Mouse (Mus musculus): ENCODE measurements at regions not wholly inside any gene's neighbourhood (a gene's known extent, or its start where the extent isn't known, plus 50 kb on each side); places are given as distances from the start of the nearest gene placed in this dataset.
"Not testable (repeated sequence)": the region's sequence is repeated elsewhere in the genome, so short reads cannot be mapped to it uniquely, and the experiment has no call there.

DNA sequence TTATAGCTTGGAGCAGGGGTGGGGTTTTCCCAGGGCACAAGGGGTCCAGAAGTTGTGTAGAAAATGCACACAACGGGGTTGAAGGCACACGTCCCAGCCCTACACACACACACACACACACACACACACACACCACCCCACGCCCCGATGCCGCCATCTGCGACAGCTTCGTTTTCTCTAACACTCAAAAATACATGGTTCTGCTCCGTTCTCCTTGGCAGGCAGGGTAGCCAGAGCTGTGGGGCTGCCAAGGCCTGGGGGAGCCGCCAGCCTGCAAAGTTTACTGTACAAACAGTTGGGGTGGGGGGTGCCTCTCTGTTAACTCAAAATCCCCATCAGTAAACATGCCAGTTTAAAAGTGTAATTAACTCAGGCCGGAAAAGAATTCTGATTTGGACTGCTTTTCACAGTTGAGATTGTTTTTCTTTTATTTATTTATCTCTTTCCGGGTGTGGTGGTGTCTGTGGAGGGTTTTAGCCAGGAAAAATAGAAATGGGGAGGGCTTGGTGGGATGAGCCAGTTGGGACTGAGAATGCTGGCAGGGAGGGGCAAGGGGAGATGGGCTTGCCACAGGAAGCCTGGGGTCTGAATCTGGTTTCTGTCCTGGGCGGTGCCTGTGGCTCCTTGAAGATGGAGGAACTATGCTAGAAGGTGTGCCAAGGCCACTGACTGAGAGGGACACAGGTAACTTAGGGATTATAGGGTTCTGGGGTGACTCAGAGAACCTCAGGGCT lies 148.4 kb upstream of the Rtl1 start:
- no peak for DNase-seq (ENCODE audit: low read depth, low spot score)

DNA sequence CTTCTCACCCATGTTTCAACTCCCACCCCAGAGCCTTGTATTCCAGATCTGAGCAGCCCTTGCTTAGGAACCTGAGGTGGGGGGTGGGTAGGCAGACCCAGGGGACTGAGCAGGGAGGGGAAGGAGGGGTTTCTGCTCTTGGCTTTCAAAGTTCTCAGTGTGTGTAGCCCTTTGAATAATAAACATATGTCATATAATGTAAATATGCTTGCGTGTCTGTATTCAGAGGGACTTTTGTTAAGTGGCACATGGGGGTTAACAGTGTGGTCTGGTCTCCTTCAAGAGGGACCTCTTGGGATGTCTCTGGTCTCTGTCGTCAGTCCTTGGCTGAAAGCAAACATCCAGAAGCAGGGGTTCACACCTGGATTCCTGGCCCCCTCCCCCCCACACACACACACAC lies 149.1 kb upstream of the Rtl1 start:
- WGBS, result 40% methylated on average over 2 of the region's 2 CpGs
- no peak for DNase-seq (ENCODE audit: low read depth, low spot score)

More for the DNA sequence above, 148.4 kb upstream of the Rtl1 start:
- 51% methylated on average over 12 of the region's 12 CpGs for WGBS

DNA sequence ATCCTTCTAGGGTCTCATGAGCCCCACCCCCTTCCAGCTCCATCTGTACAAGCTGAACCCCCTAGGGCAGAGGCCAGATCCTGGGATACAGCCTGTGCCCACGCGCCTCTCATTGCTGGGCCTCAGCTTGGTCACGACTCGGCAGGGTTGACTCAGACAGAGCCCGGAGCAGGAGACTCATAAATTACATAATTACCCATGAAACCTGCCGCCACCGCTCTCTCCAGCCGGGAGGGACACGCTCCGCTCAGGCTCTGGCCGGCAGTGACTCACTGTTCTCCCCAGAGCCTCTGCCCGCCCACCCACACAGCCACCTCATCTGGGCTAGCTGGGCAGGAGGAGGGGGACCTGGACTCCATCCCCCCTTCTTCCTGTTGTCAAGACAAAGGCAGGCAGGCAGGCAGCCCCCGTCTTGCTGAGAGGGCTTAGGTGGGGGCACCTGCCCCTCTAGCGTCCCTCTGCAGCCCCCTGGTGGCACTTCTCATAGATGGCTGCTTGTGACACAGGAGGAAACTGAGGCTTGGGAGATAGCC lies 149.6 kb upstream of the Rtl1 start:
- DNase-seq (ENCODE audit: low read depth, low spot score), result no peak
- WGBS, result 2% methylated on average over 14 of the region's 14 CpGs

DNA sequence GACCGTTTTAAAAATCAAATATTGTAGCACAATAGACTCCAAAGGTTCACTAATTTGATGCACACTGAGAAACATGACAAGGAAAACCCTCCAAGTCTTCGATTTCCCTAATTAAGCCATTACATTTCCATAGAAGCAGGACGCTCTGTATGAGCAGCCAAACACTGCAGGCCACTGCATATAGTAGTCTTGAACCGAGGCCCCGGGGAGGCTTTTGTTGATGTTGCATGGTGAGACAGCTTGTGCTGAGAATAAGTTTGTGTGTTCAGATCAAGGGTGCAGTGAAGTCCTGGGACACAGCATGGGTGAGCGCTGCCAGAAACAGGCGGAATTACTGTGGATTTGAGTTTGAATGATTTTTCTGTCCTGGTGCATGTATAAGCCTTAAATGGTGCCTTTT lies 154.9 kb upstream of the Rtl1 start:
- 86% methylated on average over 7 of the region's 7 CpGs for WGBS
- DNase-seq (ENCODE audit: low read depth, low spot score), result no peak

DNA sequence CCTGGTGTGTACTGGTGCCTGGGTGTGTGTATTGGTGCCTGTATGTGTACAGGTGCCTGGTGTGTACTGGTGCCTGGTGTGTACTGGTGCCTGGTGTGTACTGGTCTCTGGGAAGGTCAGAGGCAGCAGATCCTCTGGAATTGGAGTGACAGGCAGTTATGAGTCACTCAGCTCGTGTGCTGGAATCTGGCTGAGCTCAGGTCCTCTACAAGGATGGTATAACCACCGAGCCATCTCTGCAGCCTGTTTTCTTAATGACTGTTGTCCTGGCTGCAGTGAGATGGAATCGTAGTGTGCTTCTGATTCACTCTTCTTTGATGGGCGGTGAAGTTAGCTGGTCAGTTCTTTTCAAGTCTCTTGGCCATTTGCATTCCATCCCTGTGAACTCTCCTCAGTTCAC lies 164.2 kb upstream of the Rtl1 start:
- 59% methylated on average over 4 of the region's 4 CpGs for WGBS

DNA sequence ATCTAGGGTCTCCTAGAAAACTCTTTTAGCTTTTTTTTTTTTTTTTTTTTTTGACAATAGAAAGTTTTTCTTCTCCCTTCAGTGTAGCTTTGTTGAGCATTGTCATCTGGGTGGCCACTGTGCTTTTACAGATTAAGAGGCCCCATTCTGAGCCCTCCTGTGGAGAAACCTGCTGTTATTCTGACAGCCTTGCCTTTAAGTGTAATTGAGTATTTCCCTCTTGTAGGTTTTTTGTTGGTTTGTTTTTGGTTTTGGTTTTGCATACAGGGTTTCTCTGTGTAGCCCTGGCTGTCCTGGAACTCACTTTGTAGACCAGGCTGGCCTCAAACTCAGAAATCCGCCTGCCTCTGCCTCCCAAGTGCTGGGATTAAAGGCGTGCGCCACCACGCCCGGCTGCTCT lies 166.5 kb upstream of the Rtl1 start:
- 89% methylated on average over 5 of the region's 5 CpGs for WGBS
- not testable (repeated sequence) for DNase-seq (ENCODE audit: low read depth, low spot score)

More for the DNA sequence above, 164.2 kb upstream of the Rtl1 start:
- DNase-seq (ENCODE audit: low read depth, low spot score), result no peak

DNA sequence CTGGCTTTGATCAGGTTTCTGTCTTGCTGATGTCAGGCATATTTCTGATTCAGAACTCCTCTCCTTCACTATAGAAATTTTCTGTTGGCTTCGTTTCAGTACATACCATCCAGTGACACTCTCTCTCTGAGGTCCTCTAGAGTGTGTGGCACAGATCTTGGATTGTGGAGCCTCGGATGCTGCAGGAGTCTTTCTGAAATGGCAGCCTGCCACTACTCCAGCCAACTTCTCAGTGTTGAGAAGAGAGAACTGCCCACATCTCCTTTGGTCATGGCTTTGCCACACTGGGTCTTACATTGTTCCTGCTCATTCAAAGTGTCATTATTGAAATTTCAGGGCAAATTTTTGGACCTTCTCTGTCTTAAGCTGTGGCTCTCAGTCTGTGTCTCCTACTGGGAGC lies 172.4 kb upstream of the Rtl1 start:
- WGBS, result 54% methylated on average over 2 of the region's 2 CpGs
- DNase-seq (ENCODE audit: low read depth, low spot score), result no peak

DNA sequence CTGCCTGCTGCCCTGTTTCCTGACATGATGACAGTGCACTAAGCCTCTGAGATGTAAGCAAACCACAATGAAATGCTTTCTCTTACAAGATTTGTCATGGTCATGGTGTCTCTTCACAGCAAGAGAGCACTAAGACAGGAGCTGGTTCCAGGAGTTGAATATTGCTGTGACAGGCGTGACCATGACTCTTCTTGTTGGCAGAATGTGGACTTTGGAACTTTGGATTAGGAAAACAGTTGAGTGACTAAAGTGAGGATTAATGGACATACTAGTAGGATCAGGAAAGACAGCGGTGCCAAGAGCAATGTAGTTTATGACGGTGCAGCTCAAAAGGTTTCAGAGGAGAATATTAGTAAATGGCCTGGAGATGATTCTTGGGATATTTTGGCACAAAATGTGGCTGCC lies 173.8 kb upstream of the Rtl1 start:
- DNase-seq (ENCODE audit: low read depth, low spot score), result no peak
- 49% methylated on average over 3 of the region's 3 CpGs for WGBS

DNA sequence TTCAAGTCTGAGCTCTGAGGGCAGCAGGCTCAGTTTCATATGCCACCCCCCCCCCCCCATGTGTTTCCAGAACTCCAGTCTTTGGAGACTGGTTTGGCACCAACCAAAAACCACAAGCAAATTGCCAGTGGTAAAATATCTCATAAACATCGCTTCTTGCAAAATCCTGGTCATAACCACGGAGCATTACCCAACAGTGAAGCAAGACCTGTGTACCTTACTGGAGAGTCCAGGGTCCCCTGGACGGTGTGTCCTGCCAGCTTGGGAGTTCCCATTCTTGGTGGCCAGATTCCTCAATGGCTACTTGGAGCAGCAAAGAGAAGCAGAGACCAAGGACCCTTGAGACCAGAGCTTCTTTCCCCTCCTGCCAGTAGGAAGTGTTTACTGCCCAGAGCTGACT lies 198.7 kb upstream of the Rtl1 start:
- WGBS, result 63% methylated on average over 3 of the region's 3 CpGs
- no peak for DNase-seq (ENCODE audit: low read depth, low spot score)

DNA sequence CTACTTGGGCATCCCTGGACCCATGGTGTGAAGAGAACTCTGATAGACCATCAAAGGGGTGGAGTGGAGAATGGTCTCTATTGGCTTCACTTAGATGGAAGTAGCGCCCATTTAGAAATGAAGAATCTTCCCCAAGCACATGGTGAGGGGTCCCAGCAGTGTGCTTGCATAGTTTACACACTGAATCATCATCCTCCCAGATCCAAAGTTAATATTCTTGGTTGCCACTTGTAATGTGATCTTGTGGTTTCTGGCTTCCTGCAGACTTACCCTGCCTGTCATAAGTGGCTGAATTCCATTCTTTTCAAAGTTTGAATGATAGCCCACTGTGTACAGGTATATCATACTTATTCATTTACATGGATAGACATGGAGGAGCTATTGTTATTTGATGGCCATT lies 199.3 kb upstream of the Rtl1 start:
- 70% methylated on average over 1 of the region's 1 CpGs for WGBS
- no peak for DNase-seq (ENCODE audit: low read depth, low spot score)

DNA sequence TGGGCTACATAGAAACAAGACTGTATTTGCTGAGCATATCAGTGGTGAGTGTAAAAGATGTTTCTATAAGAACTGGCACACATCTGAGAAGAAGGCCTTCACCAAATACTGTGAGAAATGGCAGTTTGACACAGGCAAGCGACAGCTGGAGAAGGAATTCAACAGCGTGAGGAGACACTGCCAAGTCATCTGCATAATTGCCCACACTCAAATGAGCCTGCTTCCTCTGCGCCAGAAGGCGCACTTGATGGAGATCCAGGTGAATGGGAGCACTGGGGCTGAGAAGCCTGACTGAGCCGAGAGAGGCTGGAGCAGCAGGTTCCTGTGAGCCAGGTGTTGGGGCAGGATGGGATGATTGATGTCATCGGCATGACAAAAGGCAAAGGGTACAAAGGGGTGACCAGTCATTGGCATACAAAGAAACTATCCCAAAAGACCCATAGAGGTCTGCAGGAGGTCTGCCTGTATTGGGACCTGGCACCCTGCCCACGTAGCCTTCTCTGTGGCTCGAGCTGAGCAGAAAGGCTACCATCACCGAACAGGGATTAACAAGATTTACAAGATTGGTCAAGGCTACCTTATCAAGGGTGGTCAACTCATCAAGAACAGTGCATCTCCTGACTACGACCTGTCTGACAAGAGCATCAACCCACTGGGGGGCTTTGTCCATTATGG lies 227.2 kb upstream of the Rtl1 start:
- no peak for DNase-seq (ENCODE audit: low read depth, low spot score)
- 81% methylated on average over 10 of the region's 10 CpGs for WGBS

DNA sequence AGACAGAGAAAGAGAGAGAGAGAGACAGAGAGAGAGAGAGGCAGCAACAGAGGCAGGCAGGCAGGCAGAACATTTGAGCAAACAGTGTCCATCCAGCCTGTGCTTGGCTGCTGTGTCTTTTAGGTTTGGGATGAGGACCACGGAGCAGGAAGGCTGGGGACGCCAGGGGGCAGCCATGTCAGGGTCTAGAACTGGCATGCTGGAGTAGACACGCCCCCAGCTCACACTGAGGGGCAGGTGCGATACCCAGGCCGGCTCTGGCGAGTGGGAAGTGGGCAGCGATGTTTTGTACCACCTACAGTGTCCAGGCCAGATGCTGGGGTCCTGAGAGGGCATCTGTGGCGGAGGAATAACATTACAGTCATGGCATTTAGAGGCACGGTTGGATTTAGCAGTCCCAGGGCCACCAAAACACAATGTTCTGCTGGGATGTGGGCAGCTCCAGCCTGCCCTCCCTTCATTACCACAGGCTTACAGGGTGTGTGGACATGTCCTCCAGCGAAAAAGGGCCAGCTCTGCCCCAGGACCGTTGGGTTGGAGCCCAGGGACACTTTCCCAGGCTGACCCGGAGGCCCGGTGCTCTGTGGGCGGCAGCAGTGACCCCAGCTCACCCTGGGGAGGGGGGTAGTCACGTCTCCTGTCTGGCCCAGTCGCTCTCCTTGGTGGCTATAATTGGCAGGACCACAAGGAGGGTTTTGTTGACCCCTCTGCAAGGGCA lies 230.3 kb upstream of the Rtl1 start:
- DNase-seq (ENCODE audit: low read depth, low spot score), result no peak
- WGBS, result 45% methylated on average over 16 of the region's 16 CpGs

DNA sequence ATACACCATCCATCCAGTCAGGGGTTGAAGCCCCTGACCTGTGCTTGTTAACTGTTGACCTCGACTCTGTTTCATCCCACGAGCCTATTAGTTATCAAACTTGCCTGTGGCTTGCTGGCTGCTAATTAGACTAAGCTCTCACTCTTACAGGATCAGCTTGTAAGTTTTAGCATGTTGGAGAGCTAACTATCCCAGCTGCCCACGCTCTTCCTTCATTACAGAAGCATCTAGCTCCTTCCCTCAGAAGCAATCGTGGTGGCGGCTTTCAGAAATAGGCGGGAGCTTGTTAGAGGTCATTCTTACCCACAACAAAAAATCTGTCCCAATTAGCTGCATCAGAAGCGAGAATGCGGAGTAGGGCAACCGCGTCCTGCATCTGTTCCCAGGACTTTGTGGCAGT lies 232.8 kb upstream of the Rtl1 start:
- 77% methylated on average over 10 of the region's 10 CpGs for WGBS
- DNase-seq (ENCODE audit: low read depth, low spot score), result no peak

DNA sequence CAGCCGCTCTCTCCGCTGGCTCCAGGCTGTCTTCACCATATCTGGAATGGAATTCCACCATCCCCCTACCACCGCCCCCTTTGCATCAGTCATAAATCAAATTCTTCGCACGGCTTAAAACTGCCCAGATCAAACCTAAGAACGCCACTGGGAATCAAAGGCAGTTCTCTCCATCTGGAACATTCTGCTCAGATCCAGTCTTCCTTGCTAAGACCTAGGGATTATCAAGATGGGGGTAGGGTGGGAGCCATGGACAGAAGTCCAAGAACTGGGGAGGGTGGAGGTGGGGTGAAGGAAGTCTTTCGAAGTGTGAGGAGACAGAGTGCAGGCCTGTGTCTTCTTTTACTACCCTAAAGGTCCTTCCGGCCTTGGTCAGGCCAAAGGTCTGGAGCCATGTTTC lies 236.4 kb upstream of the Rtl1 start:
- no peak for DNase-seq (ENCODE audit: low read depth, low spot score)
- 71% methylated on average over 8 of the region's 8 CpGs for WGBS

DNA sequence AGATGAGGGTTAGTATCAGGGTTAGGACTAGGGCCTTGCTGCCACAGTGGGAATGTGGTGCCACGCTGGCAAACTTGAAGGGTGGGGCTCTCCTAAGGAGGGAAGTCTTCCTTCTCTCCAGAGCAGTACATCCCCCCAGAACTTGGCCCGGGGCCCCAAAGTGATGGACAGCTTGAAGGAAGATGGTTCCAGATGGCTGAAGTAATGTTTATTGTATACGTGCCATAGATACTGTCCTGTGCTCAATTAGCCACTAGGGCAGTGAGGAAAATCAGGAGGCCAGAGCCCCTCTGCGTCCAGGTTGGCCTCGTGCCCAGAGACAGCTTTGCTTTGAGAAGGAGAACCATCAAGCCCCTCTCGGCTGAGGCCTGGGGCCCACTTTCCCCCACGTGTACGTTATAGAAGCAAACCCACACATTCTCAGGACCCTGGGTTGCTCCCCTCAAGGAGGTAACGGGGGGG lies 239.0 kb upstream of the Rtl1 start:
- no peak for DNase-seq (ENCODE audit: low read depth, low spot score)
- whole genome bisulfite sequencing, result 48% methylated on average over 9 of the region's 9 CpGs

DNA sequence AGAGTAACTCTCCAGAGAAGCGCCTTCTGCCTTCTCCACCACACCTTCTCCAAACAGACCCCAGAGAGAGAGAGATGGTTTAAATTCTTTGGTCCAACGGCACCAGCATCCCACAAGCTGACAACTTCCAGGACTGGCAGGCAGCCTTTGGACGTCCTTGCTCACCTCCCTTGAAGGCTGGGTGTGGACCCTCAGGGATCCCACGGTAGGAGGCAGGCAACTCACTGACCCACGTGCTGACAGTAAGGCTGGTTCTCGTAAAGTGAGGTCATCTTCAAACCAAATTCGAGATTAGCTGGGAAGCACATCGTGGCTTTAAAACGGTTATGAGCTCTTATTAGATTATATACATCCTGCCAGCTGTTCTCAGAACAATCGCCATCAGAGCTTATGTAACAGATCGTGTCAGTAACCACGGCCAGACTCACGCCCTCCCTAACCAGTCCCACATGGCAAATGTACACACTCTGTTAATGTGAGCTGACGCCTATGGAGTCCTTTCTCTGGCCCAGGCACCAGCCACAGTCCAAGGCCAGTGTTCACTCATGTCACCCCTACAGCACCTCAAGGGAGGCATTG lies 239.9 kb upstream of the Rtl1 start:
- DNase-seq (ENCODE audit: low read depth, low spot score), result no peak
- 40% methylated on average over 14 of the region's 14 CpGs for WGBS

DNA sequence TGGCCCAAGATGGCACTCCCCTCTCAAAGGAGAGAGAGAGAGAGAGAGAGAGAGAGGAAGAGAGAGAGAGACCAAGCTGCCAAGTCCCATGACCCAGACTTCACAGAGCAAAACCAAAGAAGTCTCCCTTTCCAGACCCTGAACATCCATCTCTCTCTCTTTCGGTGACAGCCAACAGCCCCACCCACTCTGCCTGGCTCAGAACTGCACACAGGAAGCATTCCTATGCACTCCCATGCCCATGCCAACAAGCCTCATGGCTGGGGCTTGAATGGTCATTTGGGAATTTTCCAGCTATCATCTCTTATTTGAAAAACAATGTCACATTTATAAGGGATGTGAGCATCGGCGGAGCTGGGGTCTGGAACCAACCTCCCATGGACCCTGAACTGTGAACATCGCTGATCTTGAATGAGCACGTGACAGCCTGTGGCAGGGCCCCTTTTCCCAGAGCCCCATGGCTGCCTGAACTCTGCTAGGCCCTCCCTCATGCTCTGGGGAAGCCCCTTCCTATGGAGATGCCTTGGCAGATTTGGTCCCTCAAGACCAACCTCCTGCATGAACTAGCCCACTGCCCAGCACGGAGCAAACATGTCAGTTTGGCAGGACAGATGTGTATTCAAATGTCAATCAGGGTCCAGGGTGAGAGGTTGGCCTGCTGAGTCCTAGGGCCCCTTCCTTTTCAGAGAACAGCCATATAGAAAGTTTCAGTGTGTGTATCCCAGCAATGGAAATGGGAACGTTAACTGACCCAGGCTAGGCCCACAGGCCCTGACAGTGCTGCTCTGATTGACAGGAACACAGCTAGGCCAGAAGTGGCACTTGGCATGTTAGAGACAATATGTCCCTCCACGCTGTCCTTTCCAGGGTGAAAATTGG lies 244.8 kb upstream of the Rtl1 start:
- DNase-seq (ENCODE audit: low read depth, low spot score), result no peak
- 73% methylated on average over 8 of the region's 8 CpGs for WGBS

DNA sequence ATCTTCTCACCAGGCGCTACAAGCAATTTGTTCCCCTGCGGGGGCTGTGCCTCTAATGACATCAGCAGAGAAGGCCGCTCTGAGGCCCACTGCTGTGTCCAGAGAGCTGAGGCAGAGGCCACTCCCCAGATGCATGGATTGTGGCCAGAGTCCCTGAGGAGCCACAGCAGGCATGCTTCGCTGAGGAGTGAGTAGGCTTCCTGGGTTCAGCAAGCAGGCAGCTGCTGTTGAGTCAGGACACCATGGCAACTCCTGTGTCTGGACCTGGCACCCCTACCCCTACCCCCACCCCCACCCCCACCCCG lies 245.4 kb upstream of the Rtl1 start:
- no peak for DNase-seq (ENCODE audit: low read depth, low spot score)
- WGBS, result 61% methylated on average over 5 of the region's 5 CpGs

DNA sequence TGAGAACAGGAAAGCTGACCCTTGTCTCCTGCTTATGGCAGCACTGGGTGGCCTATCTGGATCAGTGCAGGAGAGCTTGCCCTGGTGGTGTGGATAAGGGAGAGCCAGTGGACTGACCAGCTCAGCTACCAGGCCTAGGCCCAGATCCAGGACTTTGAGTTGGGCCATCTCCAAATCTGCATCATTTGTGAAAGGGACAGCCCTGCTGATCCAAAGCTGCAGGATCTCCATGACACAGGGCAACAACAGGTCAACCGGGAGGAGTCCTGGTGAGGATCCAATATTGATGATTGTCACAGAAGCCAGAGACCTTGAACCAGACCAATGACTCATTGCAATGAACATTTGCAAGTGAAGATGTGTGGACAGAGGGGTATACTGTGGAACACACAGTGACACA lies 256.2 kb upstream of the Rtl1 start:
- DNase-seq (ENCODE audit: low read depth, low spot score), result no peak
- 73% methylated on average over 1 of the region's 1 CpGs for WGBS
